Mouse (Mus musculus) leukemia stem cell, adult 10-12 weeks (primary cell): ENCODE measurements around the gene Grik5. TPM values are rescaled to one million over a fixed set of nuclear protein-coding genes. Genes with fewer than 3 reads are reported as not detected.

Experiments
- polyA plus RNA-seq: library from polyadenylated mRNA; stranded (reverse); fragments of >175 nt; gene quantifications from 2 replicates; pipeline ENCODE4 v1.2.3, GENCODE M21; 2012; ENCODE audit warnings: low replicate concordance

The Grik5 gene
- 4.1 and 7.6 TPM in 2 replicates for polyA plus RNA-seq

DNA sequence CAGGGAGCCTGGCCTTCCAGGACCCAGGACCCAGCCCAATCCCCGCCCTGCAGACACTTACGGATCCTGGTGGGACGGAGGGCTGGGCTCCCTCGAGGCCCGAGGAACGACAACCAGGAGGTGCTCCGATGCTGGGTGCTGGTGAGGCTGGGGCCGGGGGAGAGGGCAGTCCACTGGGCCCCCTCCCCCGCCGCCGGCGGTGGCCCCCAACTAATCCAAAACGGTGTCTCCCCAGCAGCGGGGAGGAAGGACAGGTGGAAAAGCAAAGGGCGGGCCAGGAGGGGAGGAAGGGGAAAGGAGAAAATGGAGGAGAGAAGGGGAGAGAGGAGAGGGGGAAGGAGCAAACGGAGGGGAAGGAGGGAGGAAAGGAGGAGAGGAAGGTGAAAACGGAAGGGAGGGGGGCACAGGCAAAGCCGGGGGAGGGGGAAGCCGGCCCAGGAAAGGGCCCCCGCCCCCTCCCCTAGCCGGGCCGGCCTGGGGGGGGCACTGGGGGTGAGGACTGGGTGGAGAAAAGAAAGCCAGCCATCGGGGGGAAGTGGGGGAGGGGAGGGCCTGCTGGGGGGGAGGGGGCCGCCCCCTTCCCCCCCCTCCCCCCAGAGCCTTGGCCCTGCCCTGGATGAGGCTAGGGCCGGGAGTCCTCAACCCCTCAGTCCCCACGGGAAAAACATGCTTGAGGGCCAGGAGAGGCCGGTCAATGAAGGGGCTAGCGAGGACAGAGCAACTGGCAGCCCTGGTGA is at the start of gene Grik5, which contains the start of gene Zfp574:
Gene Grik5, minus strand, starts transcription at position 368 of the 737 bp plus-strand sequence.
Gene Zfp574, plus strand, starts transcription at position 589 of the 737 bp plus-strand sequence.

DNA sequence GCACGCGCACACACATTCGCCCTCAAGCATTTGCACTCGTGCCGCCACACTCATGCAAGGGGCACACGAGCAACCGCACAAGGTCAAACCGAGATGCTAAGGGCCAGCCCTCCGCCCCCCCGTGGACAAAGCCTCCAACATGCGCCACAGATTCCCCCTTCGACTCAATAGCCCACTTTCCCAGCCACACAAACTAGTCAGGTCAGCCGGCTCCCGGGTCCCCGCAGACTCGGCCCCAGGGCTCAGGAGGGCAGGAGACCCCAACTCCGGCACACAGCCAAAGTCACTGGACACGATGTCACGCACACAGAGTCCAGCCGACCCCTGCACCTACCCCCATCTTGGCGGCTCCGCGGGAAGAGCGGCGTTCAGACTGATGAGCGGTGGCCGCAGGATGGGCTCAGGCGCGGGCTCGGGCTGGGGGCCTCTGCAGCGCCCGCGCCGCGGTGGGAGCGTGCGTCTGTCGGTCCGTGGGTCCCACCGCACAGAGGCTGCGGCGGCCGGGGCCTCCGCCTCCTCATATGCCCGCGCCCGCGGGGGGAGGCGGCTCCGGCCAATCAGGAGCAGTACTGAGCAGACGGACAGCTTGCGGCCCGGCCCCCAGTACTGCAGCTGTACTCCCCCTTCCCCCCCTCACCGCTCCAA is 66.6 kb downstream of the Grik5 start, which contains the start of gene Atp1a3:
Gene Atp1a3, minus strand, starts transcription at position 538 of the 645 bp plus-strand sequence.

DNA sequence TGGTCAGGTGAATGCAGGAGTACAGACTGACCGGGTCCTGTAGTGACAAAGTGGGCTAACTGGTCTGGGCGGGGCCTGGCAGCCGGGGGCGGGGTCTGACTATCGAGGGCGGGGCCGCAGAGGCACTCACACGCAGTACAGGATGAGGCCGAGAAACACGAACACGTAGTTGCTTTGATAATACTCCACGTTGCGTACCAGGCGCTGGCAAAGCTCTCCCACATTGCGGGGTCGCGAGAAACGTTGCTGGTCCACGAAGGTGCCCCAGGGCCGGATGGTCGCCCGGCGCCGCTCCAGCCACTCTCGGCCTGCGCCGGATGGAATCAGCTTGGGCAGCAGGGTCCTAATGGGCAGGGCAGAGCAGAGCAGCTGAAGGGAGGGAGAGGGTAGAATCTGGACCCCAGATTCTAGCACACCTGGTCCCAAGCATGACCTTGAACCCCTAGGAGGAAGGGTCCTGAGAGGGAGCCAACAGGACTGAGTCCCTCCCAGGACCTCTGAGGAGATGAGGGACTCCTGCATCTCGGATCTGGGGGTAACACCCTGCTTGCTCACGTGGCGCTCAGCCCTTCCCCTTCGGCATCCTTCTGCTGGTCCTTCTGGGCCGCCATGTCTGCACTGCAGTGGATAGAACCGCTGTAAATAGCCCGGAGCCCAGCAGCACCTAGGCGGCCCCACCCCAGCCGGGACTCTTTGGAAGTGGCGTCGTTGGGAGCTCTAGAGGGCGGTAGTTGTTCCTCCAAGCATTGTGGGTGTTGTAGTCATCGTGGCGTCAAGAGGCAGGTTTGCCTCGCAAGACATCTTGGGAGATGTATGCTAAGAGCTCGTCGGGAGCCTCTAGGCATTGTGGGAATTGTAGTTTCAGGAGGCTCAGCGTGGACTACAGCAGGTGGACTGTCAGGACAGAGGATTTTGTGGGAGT is 99.9 kb downstream of the Grik5 start, which contains the start of gene Rabac1:
Gene Rabac1, minus strand, starts transcription at position 783 of the 922 bp plus-strand sequence.

Other genes with a start within 250 kb of the Grik5 start
- gene Gm9844, start 210.1 kb downstream of the Grik5 start, polyA plus RNA-seq, result 2.4 TPM in 1 of 2 replicates, not detected in the other
- not detected in 2 replicates for gene Lypd4, start 202.4 kb downstream of the Grik5 start, polyA plus RNA-seq
- not detected in 2 replicates for gene Dmrtc2, start 202.3 kb downstream of the Grik5 start, polyA plus RNA-seq
- gene Rps19, start 188.0 kb downstream of the Grik5 start, polyA plus RNA-seq, result 787 and 2,493 TPM in 2 replicates
- gene Cd79a, start 175.0 kb downstream of the Grik5 start, polyA plus RNA-seq, result 103 and 452 TPM in 2 replicates
- 349 and 427 TPM in 2 replicates for gene Arhgef1, start 169.4 kb downstream of the Grik5 start, polyA plus RNA-seq
- gene Gm4881, start 127.9 kb downstream of the Grik5 start, polyA plus RNA-seq, result not detected in 2 replicates
- gene Rabac1, start 99.6 kb downstream of the Grik5 start, polyA plus RNA-seq, result 176 and 289 TPM in 2 replicates
- 7.9 TPM in 2 replicates for gene Atp1a3, start 66.4 kb downstream of the Grik5 start, polyA plus RNA-seq
- 49.9 and 50.4 TPM in 2 replicates for gene Zfp574, start 221 bp upstream of the Grik5 start, polyA plus RNA-seq
- 96.6 and 111 TPM in 2 replicates for gene Pou2f2, start 107.4 kb upstream of the Grik5 start, polyA plus RNA-seq
- gene Dedd2, start 148.3 kb upstream of the Grik5 start, polyA plus RNA-seq, result 73.5 and 107 TPM in 2 replicates
- gene Zfp526, start 149.1 kb upstream of the Grik5 start, polyA plus RNA-seq, result 36.8 and 39.8 TPM in 2 replicates
- gene Gsk3a, start 165.5 kb upstream of the Grik5 start, polyA plus RNA-seq, result 229 and 252 TPM in 2 replicates
- 146 and 147 TPM in 2 replicates for gene Erf, start 178.4 kb upstream of the Grik5 start, polyA plus RNA-seq
- 511 and 760 TPM in 2 replicates for gene Cic, start 195.4 kb upstream of the Grik5 start, polyA plus RNA-seq
- 4.1 and 11.0 TPM in 2 replicates for gene Pafah1b3, start 225.6 kb upstream of the Grik5 start, polyA plus RNA-seq
- not detected in 2 replicates for gene Prr19, start 229.1 kb upstream of the Grik5 start, polyA plus RNA-seq
- gene Tmem145, start 233.8 kb upstream of the Grik5 start, polyA plus RNA-seq, result not detected in 2 replicates
- gene Megf8, start 244.8 kb upstream of the Grik5 start, polyA plus RNA-seq, result 3.5 and 4.5 TPM in 2 replicates